Mouse (Mus musculus): Measurements from ENCODE around the gene Dnase1l3. TPM values are rescaled to one million over a fixed set of nuclear protein-coding genes. Genes with fewer than 3 reads are reported as not detected.

The Dnase1l3 gene
- polyA plus RNA-seq, 2 experiments, result 0.68 to 2.1 TPM

- ATAC-seq (ENCODE audit: insufficient read depth) (no peak), DNase-seq (ENCODE audit: low read depth in 3 of 3, low spot score in 3 of 3) (no peak)
- no peaks in the 10 kb centered on the region for H3K9me3 ChIP-seq (ENCODE audit: control insufficient read depth, low read length)
- no peak overlapping the region for H3K27ac ChIP-seq
- no peak for TF ChIP-seq EP300 (IDR thresholded peaks at IDR 0.05; ENCODE audit: low read depth)
- no peak for TF ChIP-seq CTCF (IDR thresholded peaks at IDR 0.05; ENCODE audit: low read depth)
- H3K36me3 ChIP-seq (replicated peaks; ENCODE audit: control insufficient read depth, insufficient read depth, low read depth), result no peaks in the 10 kb centered on the region
- no peak overlapping the region for H3K9ac ChIP-seq (replicated peaks)
- no peak overlapping the region for H3K4me2 ChIP-seq (ENCODE audit: low read depth)
- WGBS (ENCODE audit: insufficient replicate concordance), result 83% methylated on average over 10 of the region's 10 CpGs
- no peak overlapping the region for H3K4me3 ChIP-seq (ENCODE audit: insufficient read depth in 1 of 2, low read depth in 2 of 2, low read length in 2 of 2)
- no peaks in the 10 kb centered on the region for H3K4me1 ChIP-seq (replicated peaks; ENCODE audit: control insufficient read depth in 2 of 2, insufficient read depth in 2 of 2, low read length in 1 of 2)
- H3K27me3 ChIP-seq (ENCODE audit: control insufficient read depth, insufficient read depth, low read length), result no peaks in the 10 kb centered on the region
These were observed 30.6 kb upstream of the Dnase1l3 start for GRCm38 (mm10) chr14:8024936-8025335.

GRCm38 (mm10) chr14:8024469-8024868 is 30.1 kb upstream of the Dnase1l3 start:
- no peak for ATAC-seq (ENCODE audit: insufficient read depth)
- H3K4me2 ChIP-seq (ENCODE audit: low read depth), result no peak overlapping the region
- H3K27ac ChIP-seq, result no peak overlapping the region
- H3K4me1 ChIP-seq (replicated peaks; ENCODE audit: control insufficient read depth in 2 of 2, insufficient read depth in 2 of 2, low read length in 1 of 2), result 0 out of 4 replicates have a peak, but pooled peaks cover 0 to under 1% of the 10 kb centered on the region in 2 experiments
- 56% methylated on average over 6 of the region's 6 CpGs for WGBS (ENCODE audit: insufficient replicate concordance)
- H3K36me3 ChIP-seq (replicated peaks; ENCODE audit: control insufficient read depth, insufficient read depth, low read depth), result no peaks in the 10 kb centered on the region
- no peak overlapping the region for H3K4me3 ChIP-seq (ENCODE audit: insufficient read depth in 1 of 2, low read depth in 2 of 2, low read length in 2 of 2)
- H3K27me3 ChIP-seq (ENCODE audit: control insufficient read depth, insufficient read depth, low read length), result no peaks in the 10 kb centered on the region
- TF ChIP-seq EP300 (IDR thresholded peaks at IDR 0.05; ENCODE audit: low read depth), result no peak
- TF ChIP-seq CTCF (IDR thresholded peaks at IDR 0.05; ENCODE audit: low read depth), result no peak
- DNase-seq (ENCODE audit: low read depth in 3 of 3, low spot score in 3 of 3), result no peak
- no peaks in the 10 kb centered on the region for H3K9me3 ChIP-seq (ENCODE audit: control insufficient read depth, low read length)
- H3K9ac ChIP-seq (replicated peaks), result no peak overlapping the region

- WGBS (ENCODE audit: insufficient replicate concordance), result 71% methylated on average over 7 of the region's 7 CpGs
- Histone ChIP-seq H3K27me3 (ENCODE audit: control insufficient read depth, insufficient read depth, low read length) (no peaks in the 10 kb centered on the region), H3K36me3 (replicated peaks; ENCODE audit: control insufficient read depth, insufficient read depth, low read depth) (no peaks in the 10 kb centered on the region), H3K4me1 (replicated peaks; ENCODE audit: control insufficient read depth in 2 of 2, insufficient read depth in 2 of 2, low read length in 1 of 2) (peaks cover 0 to 14% of the 10 kb centered on the region in 2 experiments; a peak in 2 of 4 replicates), H3K9me3 (ENCODE audit: control insufficient read depth, low read length) (no peaks in the 10 kb centered on the region), H3K4me2 (ENCODE audit: low read depth) (no peak overlapping the region), H3K4me3 (ENCODE audit: insufficient read depth in 1 of 2, low read depth in 2 of 2, low read length in 2 of 2) (no peak overlapping the region), H3K9ac (replicated peaks) (no peak overlapping the region), H3K27ac (no peak overlapping the region)
- ATAC-seq (ENCODE audit: insufficient read depth) (no peak), DNase-seq (ENCODE audit: low read depth in 3 of 3, low spot score in 3 of 3) (no peak)
- TF ChIP-seq CTCF (IDR thresholded peaks at IDR 0.05; ENCODE audit: low read depth) (no peak), EP300 (IDR thresholded peaks at IDR 0.05; ENCODE audit: low read depth) (no peak)
These were observed 26.2 kb upstream of the Dnase1l3 start for GRCm38 (mm10) chr14:8020546-8020945.

- WGBS (ENCODE audit: insufficient replicate concordance), result 75% methylated on average over 1 of the region's 1 CpGs
- H3K9ac ChIP-seq (replicated peaks), result no peak overlapping the region
- H3K9me3 ChIP-seq (ENCODE audit: control insufficient read depth, low read length), result no peaks in the 10 kb centered on the region
- H3K27ac ChIP-seq, result no peak overlapping the region
- H3K4me2 ChIP-seq (ENCODE audit: low read depth), result no peak overlapping the region
- TF ChIP-seq EP300 (IDR thresholded peaks at IDR 0.05; ENCODE audit: low read depth), result no peak
- no peak for TF ChIP-seq CTCF (IDR thresholded peaks at IDR 0.05; ENCODE audit: low read depth)
- H3K36me3 ChIP-seq (replicated peaks; ENCODE audit: control insufficient read depth, insufficient read depth, low read depth), result no peaks in the 10 kb centered on the region
- DNase-seq (ENCODE audit: low read depth in 3 of 3, low spot score in 3 of 3) (no peak), ATAC-seq (ENCODE audit: insufficient read depth) (no peak)
- H3K4me1 ChIP-seq (replicated peaks; ENCODE audit: control insufficient read depth in 2 of 2, insufficient read depth in 2 of 2, low read length in 1 of 2), result peaks cover 0 to 16% of the 10 kb centered on the region in 2 experiments; a peak in 2 of 4 replicates
- H3K4me3 ChIP-seq (ENCODE audit: insufficient read depth in 1 of 2, low read depth in 2 of 2, low read length in 2 of 2), result no peak overlapping the region
- no peaks in the 10 kb centered on the region for H3K27me3 ChIP-seq (ENCODE audit: control insufficient read depth, insufficient read depth, low read length)
These were observed 25.6 kb upstream of the Dnase1l3 start for GRCm38 (mm10) chr14:8020011-8020410.

DNA sequence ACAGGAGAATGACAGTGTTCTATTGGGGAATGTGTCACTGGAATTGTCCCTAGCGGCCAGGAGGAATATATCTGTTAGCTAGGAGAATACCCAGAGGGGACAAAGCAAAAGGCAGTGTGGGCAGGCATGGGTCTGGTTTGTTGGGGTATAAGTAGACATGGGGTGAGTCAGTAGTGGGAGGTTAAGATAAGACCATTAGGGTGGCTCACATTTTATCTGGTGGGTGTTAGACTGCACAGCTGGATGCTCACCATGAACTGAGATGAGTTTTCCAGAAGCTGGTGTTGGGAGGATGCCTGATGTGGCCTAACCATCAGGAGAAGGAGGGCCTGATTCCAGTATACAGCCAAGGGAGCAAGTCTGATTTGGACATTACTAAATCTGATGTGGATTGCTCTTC is 22.6 kb upstream of the Dnase1l3 start:
- DNase-seq (ENCODE audit: low read depth in 3 of 3, low spot score in 3 of 3) (peak in 1 of 3 experiments; percentile 26), ATAC-seq (ENCODE audit: insufficient read depth) (peak; percentile 78)
- Histone ChIP-seq H3K4me2 (ENCODE audit: low read depth) (peak overlapping the region; percentile 30; the same call in 1 of the 2 replicates), H3K9ac (replicated peaks) (no peak overlapping the region), H3K36me3 (replicated peaks; ENCODE audit: control insufficient read depth, insufficient read depth, low read depth) (no peaks in the 10 kb centered on the region), H3K27me3 (ENCODE audit: control insufficient read depth, insufficient read depth, low read length) (no peaks in the 10 kb centered on the region), H3K9me3 (ENCODE audit: control insufficient read depth, low read length) (no peaks in the 10 kb centered on the region), H3K27ac (no peak overlapping the region), H3K4me3 (ENCODE audit: insufficient read depth in 1 of 2, low read depth in 2 of 2, low read length in 2 of 2) (no peak overlapping the region), H3K4me1 (replicated peaks; ENCODE audit: control insufficient read depth in 2 of 2, insufficient read depth in 2 of 2, low read length in 1 of 2) (peaks cover 0 to 16% of the 10 kb centered on the region in 2 experiments; a peak in 2 of 4 replicates)
- 55% methylated on average over 1 of the region's 1 CpGs for WGBS (ENCODE audit: insufficient replicate concordance)
- TF ChIP-seq EP300 (IDR thresholded peaks at IDR 0.05; ENCODE audit: low read depth) (no peak), CTCF (IDR thresholded peaks at IDR 0.05; ENCODE audit: low read depth) (no peak)
